In genomic region chr4:149416417-149416816, GRCm38 (mm10) we compare ENCODE assay signal across 10 mouse cellular contexts. TPM values are rescaled to one million over a fixed set of nuclear protein-coding genes. Genes with fewer than 3 reads are reported as not detected.
A peak's percentile ranks its signal among the peaks of the same experiment; 100 is the strongest.
DNase-seq lines count a peak whose midpoint lies in the region; ATAC-seq lines count a peak whose summit lies in the region.
"Had no signal": no experiment of that assay in that cellular context is flagged by ENCODE, and none has a peak within 500 bp of the region (broad histone marks: within the 10 kb centered on the region; RNA-seq: fewer than 3 reads in every experiment).

No protein-coding gene starts in this region.

- H3K4me2 ChIP-seq in forebrain, embryonic 12.5 days, result no peak overlapping the region
- H3K4me2 ChIP-seq in forebrain, embryonic 16.5 days (ENCODE audit: low read length), result no peak overlapping the region
- no peak overlapping the region for H3K4me2 ChIP-seq in hindbrain, embryonic 13.5 days
- no peak overlapping the region for H3K4me2 ChIP-seq in hindbrain, embryonic 11.5 days (replicated peaks; ENCODE audit: low read depth, low read length)
- H3K4me2 ChIP-seq in neural tube, embryonic 12.5 days (replicated peaks), result no peak overlapping the region
- H3K4me2 ChIP-seq in neural tube, embryonic 15.5 days, result no peak overlapping the region

- H3K9me3 ChIP-seq in forebrain, embryonic 12.5 days, result no peaks in the 10 kb centered on the region
- H3K9me3 ChIP-seq in forebrain, embryonic 16.5 days (ENCODE audit: control insufficient read depth, low read length), result no peaks in the 10 kb centered on the region
- H3K9me3 ChIP-seq in hindbrain, embryonic 13.5 days, result no peaks in the 10 kb centered on the region
- no peaks in the 10 kb centered on the region for H3K9me3 ChIP-seq in hindbrain, embryonic 11.5 days (ENCODE audit: control insufficient read depth, low read length)
- H3K9me3 ChIP-seq in neural tube, embryonic 12.5 days, result no peaks in the 10 kb centered on the region
- no peaks in the 10 kb centered on the region for H3K9me3 ChIP-seq in neural tube, embryonic 15.5 days (replicated peaks)

- no peaks in the 10 kb centered on the region for H3K27me3 ChIP-seq in forebrain, embryonic 12.5 days
- H3K27me3 ChIP-seq in forebrain, embryonic 16.5 days (replicated peaks; ENCODE audit: control insufficient read depth, insufficient read depth, low read length), result no peaks in the 10 kb centered on the region
- no peaks in the 10 kb centered on the region for H3K27me3 ChIP-seq in hindbrain, embryonic 13.5 days
- H3K27me3 ChIP-seq in hindbrain, embryonic 11.5 days (ENCODE audit: control insufficient read depth, insufficient read depth, low read length), result no peaks in the 10 kb centered on the region
- H3K27me3 ChIP-seq in neural tube, embryonic 12.5 days (replicated peaks), result no peaks in the 10 kb centered on the region
- H3K27me3 ChIP-seq in neural tube, embryonic 15.5 days (replicated peaks), result no peaks in the 10 kb centered on the region

- H3K9ac ChIP-seq in forebrain, embryonic 12.5 days, result no peak overlapping the region
- no peak overlapping the region for H3K9ac ChIP-seq in forebrain, embryonic 16.5 days (replicated peaks; ENCODE audit: low read depth, low read length)
- H3K9ac ChIP-seq in hindbrain, embryonic 13.5 days, result peak overlapping the region; percentile 39; the same call in 1 of the 2 replicates
- H3K9ac ChIP-seq in hindbrain, embryonic 11.5 days (ENCODE audit: low read depth, low read length), result no peak overlapping the region
- no peak overlapping the region for H3K9ac ChIP-seq in neural tube, embryonic 12.5 days
- H3K9ac ChIP-seq in neural tube, embryonic 15.5 days (replicated peaks), result no peak overlapping the region

- peaks cover 26% of the 10 kb centered on the region for H3K4me1 ChIP-seq in forebrain, embryonic 12.5 days
- peaks cover 19% of the 10 kb centered on the region for H3K4me1 ChIP-seq in forebrain, embryonic 16.5 days (replicated peaks; ENCODE audit: control insufficient read depth, insufficient read depth, low read length)
- H3K4me1 ChIP-seq in hindbrain, embryonic 13.5 days (replicated peaks), result peaks cover 63% of the 10 kb centered on the region
- 0 out of 2 replicates have a peak, but pooled peaks cover 4% of the 10 kb centered on the region for H3K4me1 ChIP-seq in hindbrain, embryonic 11.5 days (replicated peaks; ENCODE audit: control insufficient read depth, insufficient read depth, low read length)
- H3K4me1 ChIP-seq in neural tube, embryonic 12.5 days, result peaks cover 41% of the 10 kb centered on the region
- peaks cover 47% of the 10 kb centered on the region for H3K4me1 ChIP-seq in neural tube, embryonic 15.5 days

- no peak overlapping the region for H3K4me3 ChIP-seq in forebrain, embryonic 12.5 days (replicated peaks)
- no peak overlapping the region for H3K4me3 ChIP-seq in forebrain, embryonic 16.5 days (replicated peaks; ENCODE audit: low read length)
- H3K4me3 ChIP-seq in hindbrain, embryonic 13.5 days, result no peak overlapping the region
- no peak overlapping the region for H3K4me3 ChIP-seq in hindbrain, embryonic 11.5 days (ENCODE audit: low read depth, low read length)
- no peak overlapping the region for H3K4me3 ChIP-seq in neural tube, embryonic 12.5 days
- H3K4me3 ChIP-seq in neural tube, embryonic 15.5 days (replicated peaks), result no peak overlapping the region

- 0 out of 2 replicates have a peak overlapping the region, but pooled peaks have one; percentile 14 for H3K27ac ChIP-seq in forebrain, embryonic 12.5 days
- no peak overlapping the region for H3K27ac ChIP-seq in forebrain, embryonic 16.5 days (ENCODE audit: low read length)
- H3K27ac ChIP-seq in hindbrain, embryonic 13.5 days, result peak overlapping the region; percentile 66; the same call in 1 of the 2 replicates
- H3K27ac ChIP-seq in hindbrain, embryonic 11.5 days (ENCODE audit: low read depth, low read length), result no peak overlapping the region
- H3K27ac ChIP-seq in neural tube, embryonic 12.5 days, result 0 out of 2 replicates have a peak overlapping the region, but pooled peaks have one; percentile 10
- no peak overlapping the region; the same call in 1 of the 2 replicates for H3K27ac ChIP-seq in neural tube, embryonic 15.5 days (replicated peaks)

- WGBS in forebrain, embryonic 12.5 days, result 81% methylated on average over 10 of the region's 10 CpGs
- WGBS in forebrain, embryonic 16.5 days, result 74% methylated on average over 10 of the region's 10 CpGs
- 78% methylated on average over 10 of the region's 10 CpGs for WGBS in hindbrain, embryonic 13.5 days
- 82% methylated on average over 10 of the region's 10 CpGs for WGBS in hindbrain, embryonic 11.5 days
- 59% methylated on average over 10 of the region's 10 CpGs for WGBS in neural tube, embryonic 12.5 days
- 66% methylated on average over 10 of the region's 10 CpGs for WGBS in neural tube, embryonic 15.5 days

- peaks cover 6% of the 10 kb centered on the region; the same call in 1 of the 2 replicates for H3K36me3 ChIP-seq in forebrain, embryonic 12.5 days (replicated peaks)
- H3K36me3 ChIP-seq in forebrain, embryonic 16.5 days (ENCODE audit: control insufficient read depth, insufficient read depth), result no peaks in the 10 kb centered on the region
- no peaks in the 10 kb centered on the region; the same call in 1 of the 2 replicates for H3K36me3 ChIP-seq in hindbrain, embryonic 13.5 days
- no peaks in the 10 kb centered on the region for H3K36me3 ChIP-seq in hindbrain, embryonic 11.5 days (ENCODE audit: control insufficient read depth, insufficient read depth, low read length)
- no peaks in the 10 kb centered on the region for H3K36me3 ChIP-seq in neural tube, embryonic 12.5 days
- no peaks in the 10 kb centered on the region for H3K36me3 ChIP-seq in neural tube, embryonic 15.5 days

- no peak for DNase-seq in hindbrain, embryonic 11.5 days (ENCODE audit: low spot score)
- DNase-seq in cerebellum, adult 9-10 months, result no peak
- DNase-seq in thymus, postnatal 14 days, result no peak
- DNase-seq: lung, adult 2 months; midbrain, embryonic 14.5 days had no signal

- no peak for ATAC-seq in forebrain, embryonic 12.5 days (ENCODE audit: low FRiP score)
- no peak for ATAC-seq in forebrain, embryonic 16.5 days
- ATAC-seq in hindbrain, embryonic 13.5 days (ENCODE audit: low FRiP score), result no peak
- no peak for ATAC-seq in hindbrain, embryonic 11.5 days (ENCODE audit: low FRiP score)
- no peak for ATAC-seq in neural tube, embryonic 12.5 days (ENCODE audit: low FRiP score, low read depth)
- ATAC-seq in neural tube, embryonic 15.5 days (ENCODE audit: low FRiP score), result no peak

RNA-seq across cellular contexts. Expression of gene Ube4b, which starts 10.1 kb away (rescaled TPM):
- polyA plus RNA-seq in forebrain, embryonic 12.5 days (2016; fragmentation: Nextera tagmentation; extraction: Ambion mirVana), result 68.9 and 76.0 TPM in 2 replicates
- 59.8 and 60.7 TPM in 2 replicates for polyA plus RNA-seq in forebrain, embryonic 16.5 days (2015; fragmentation: Nextera tagmentation; extraction: Ambion mirVana)
- polyA plus RNA-seq in hindbrain, embryonic 13.5 days (2015; fragmentation: Nextera tagmentation; extraction: Ambion mirVana), result 56.5 and 59.5 TPM in 2 replicates
- polyA plus RNA-seq in hindbrain, embryonic 11.5 days (2014; fragmentation: Nextera tagmentation; extraction: Ambion mirVana), result 53.3 and 58.9 TPM in 2 replicates
- polyA plus RNA-seq in neural tube, embryonic 12.5 days (2016; fragmentation: Nextera tagmentation; extraction: Ambion mirVana), result 76.3 and 77.5 TPM in 2 replicates
- polyA plus RNA-seq in neural tube, embryonic 15.5 days (2015; fragmentation: Nextera tagmentation; extraction: Ambion mirVana), result 50.4 and 54.5 TPM in 2 replicates

RNA-seq across cellular contexts. Expression of gene Rbp7, which starts 38.4 kb away (rescaled TPM):
- not detected in 2 replicates for polyA plus RNA-seq in forebrain, embryonic 12.5 days (2016; fragmentation: Nextera tagmentation; extraction: Ambion mirVana)
- not detected in 2 replicates for polyA plus RNA-seq in forebrain, embryonic 16.5 days (2015; fragmentation: Nextera tagmentation; extraction: Ambion mirVana)
- polyA plus RNA-seq in hindbrain, embryonic 13.5 days (2015; fragmentation: Nextera tagmentation; extraction: Ambion mirVana), result not detected in 2 replicates
- polyA plus RNA-seq in hindbrain, embryonic 11.5 days (2014; fragmentation: Nextera tagmentation; extraction: Ambion mirVana), result not detected in 2 replicates
- not detected in 2 replicates for polyA plus RNA-seq in neural tube, embryonic 12.5 days (2016; fragmentation: Nextera tagmentation; extraction: Ambion mirVana)
- polyA plus RNA-seq in neural tube, embryonic 15.5 days (2015; fragmentation: Nextera tagmentation; extraction: Ambion mirVana), result 1.1 TPM in 1 of 2 replicates, not detected in the other

Comparison
In these comparisons a context has a peak if more than half of its experiments do, and no peak if none do; other contexts are left out.
1. H3K27ac ChIP-seq: peak in forebrain, embryonic 12.5 days (single experiment), hindbrain, embryonic 13.5 days (single experiment) and neural tube, embryonic 12.5 days (single experiment); none in forebrain, embryonic 16.5 days (single experiment), hindbrain, embryonic 11.5 days (single experiment) and neural tube, embryonic 15.5 days (single experiment).